Mouse (Mus musculus) embryonic fibroblast, embryonic 13.5 days (primary cell): ENCODE measurements at regions not wholly inside any gene's neighbourhood (a gene's known extent, or its start where the extent isn't known, plus 50 kb on each side); places are given as distances from the start of the nearest gene placed in this dataset.

Experiments used
- H3K27ac ChIP-seq: 2 replicates; pipeline ENCODE4 v1.5.1; 2012; ENCODE audit warnings: low read length, control low read depth, inconsistent platforms; ENCODE audit not compliant: insufficient read depth
- H3K4me1 ChIP-seq: 2 replicates; pipeline ENCODE4 v1.6.1; 2011; ENCODE audit warnings: low read length; ENCODE audit not compliant: control insufficient read depth, insufficient read depth
- H3K4me3 ChIP-seq: 2 replicates; pipeline ENCODE4 v1.5.1; 2011; ENCODE audit warnings: mild to moderate bottlenecking, control low read depth, low read length; ENCODE audit not compliant: insufficient read depth
- CTCF ChIP-seq: IDR thresholded peaks from 2 replicates; pipeline ENCODE4 v1.5.1; 2011; ENCODE audit warnings: mild to moderate bottlenecking, control low read depth, low read length, moderate library complexity, borderline replicate concordance; ENCODE audit not compliant: insufficient read depth
- POLR2A ChIP-seq: IDR thresholded peaks from 2 replicates; pipeline ENCODE4 v1.6.1; 2011; ENCODE audit warnings: low read depth, mild to moderate bottlenecking, control low read depth, low read length, moderate library complexity

GRCm38 (mm10) chr4:93527382-93527781 is 192.1 kb upstream of the Tusc1 start:
- no peak overlapping the region for H3K4me3 ChIP-seq

GRCm38 (mm10) chr4:93520454-93521100 is 185.3 kb upstream of the Tusc1 start:
- no peaks in the 10 kb centered on the region for H3K4me1 ChIP-seq
- no peak overlapping the region for H3K4me3 ChIP-seq
- no peak overlapping the region for H3K27ac ChIP-seq
- TF ChIP-seq POLR2A (no peak), CTCF (no peak)

More at GRCm38 (mm10) chr4:93527382-93527781, 192.1 kb upstream of the Tusc1 start:
- no peaks in the 10 kb centered on the region for H3K4me1 ChIP-seq
- TF ChIP-seq CTCF (no peak), POLR2A (no peak)
- H3K27ac ChIP-seq: no peak overlapping the region

GRCm38 (mm10) chr4:93518925-93519324 is 183.6 kb upstream of the Tusc1 start:
- TF ChIP-seq POLR2A: no peak
- TF ChIP-seq CTCF: no peak
- no peak overlapping the region for H3K4me3 ChIP-seq

GRCm38 (mm10) chr4:93510771-93511170 is 175.5 kb upstream of the Tusc1 start:
- H3K27ac ChIP-seq: no peak overlapping the region
- no peaks in the 10 kb centered on the region for H3K4me1 ChIP-seq
- no peak overlapping the region for H3K4me3 ChIP-seq
- no peak for TF ChIP-seq POLR2A
- TF ChIP-seq CTCF: no peak

More at GRCm38 (mm10) chr4:93518925-93519324, 183.6 kb upstream of the Tusc1 start:
- Histone ChIP-seq H3K27ac (no peak overlapping the region), H3K4me1 (no peaks in the 10 kb centered on the region)

- H3K4me1 ChIP-seq: no peaks in the 10 kb centered on the region
Measured at GRCm38 (mm10) chr4:93496871-93497270, 161.6 kb upstream of the Tusc1 start.

GRCm38 (mm10) chr4:93494319-93494718 is 159.0 kb upstream of the Tusc1 start:
- Histone ChIP-seq H3K4me1 (no peaks in the 10 kb centered on the region), H3K27ac (no peak overlapping the region), H3K4me3 (no peak overlapping the region)
- TF ChIP-seq POLR2A (no peak), CTCF (no peak)

More at GRCm38 (mm10) chr4:93496871-93497270, 161.6 kb upstream of the Tusc1 start:
- H3K27ac ChIP-seq: no peak overlapping the region
- no peak overlapping the region for H3K4me3 ChIP-seq
- TF ChIP-seq CTCF (no peak), POLR2A (no peak)

- TF ChIP-seq CTCF (no peak), POLR2A (no peak)
- H3K4me1 ChIP-seq: no peaks in the 10 kb centered on the region
- no peak overlapping the region for H3K27ac ChIP-seq
- no peak overlapping the region for H3K4me3 ChIP-seq
Measured at GRCm38 (mm10) chr4:93493905-93494304, 158.6 kb upstream of the Tusc1 start.

GRCm38 (mm10) chr4:93493326-93493725 is 158.0 kb upstream of the Tusc1 start:
- no peak overlapping the region for H3K27ac ChIP-seq
- no peaks in the 10 kb centered on the region for H3K4me1 ChIP-seq
- TF ChIP-seq CTCF (no peak), POLR2A (no peak)
- H3K4me3 ChIP-seq: no peak overlapping the region

GRCm38 (mm10) chr4:93488570-93488969 is 153.3 kb upstream of the Tusc1 start:
- H3K4me1 ChIP-seq: no peaks in the 10 kb centered on the region
- no peak overlapping the region for H3K4me3 ChIP-seq
- no peak overlapping the region for H3K27ac ChIP-seq
- TF ChIP-seq POLR2A (no peak), CTCF (no peak)

GRCm38 (mm10) chr4:93486455-93486854 is 151.1 kb upstream of the Tusc1 start:
- Histone ChIP-seq H3K27ac (no peak overlapping the region), H3K4me1 (no peaks in the 10 kb centered on the region), H3K4me3 (no peak overlapping the region)
- TF ChIP-seq POLR2A (no peak), CTCF (no peak)
